Mouse (Mus musculus) thymus, adult 2 months (tissue): ENCODE results near the gene Pdgfra.

ENCODE experiments used
- CTCF ChIP-seq: fragments of 200-500 bp; IDR thresholded peaks from 2 replicates; pipeline ENCODE4 v1.5.1; 2012; ENCODE audit warnings: mild to moderate bottlenecking, control low read depth, low read length, moderate library complexity, borderline replicate concordance; ENCODE audit not compliant: control insufficient read depth, poor library complexity, insufficient read depth; ENCODE audit errors: extremely low read depth
- POLR2A ChIP-seq: fragments of 200-500 bp; IDR thresholded peaks from 2 replicates; pipeline ENCODE4 v1.6.1; 2012; ENCODE audit warnings: mild to moderate bottlenecking, low read length, control low read depth, moderate library complexity; ENCODE audit not compliant: control insufficient read depth, poor library complexity, insufficient read depth; ENCODE audit errors: extremely low read depth

- TF ChIP-seq CTCF (no peak), POLR2A (no peak)
These were observed 916 bp downstream of the Pdgfra start for GRCm38 (mm10) chr5:75152791-75153625.
